Mouse (Mus musculus) right cerebral cortex, postnatal 36 days (tissue): ENCODE results near the gene Gm14327.
"Not testable (repeated sequence)": the region's sequence is repeated elsewhere in the genome, so short reads cannot be mapped to it uniquely, and the experiment has no call there.

ENCODE experiments used
- DNase-seq, 2 experiments: peaks; one replicate each; pipeline ENCODE4 v3.0.0; 2022; ENCODE audit warnings: low spot score in 2 of 2, mixed read lengths in 1 of 2

Gene Gm14327

DNA sequence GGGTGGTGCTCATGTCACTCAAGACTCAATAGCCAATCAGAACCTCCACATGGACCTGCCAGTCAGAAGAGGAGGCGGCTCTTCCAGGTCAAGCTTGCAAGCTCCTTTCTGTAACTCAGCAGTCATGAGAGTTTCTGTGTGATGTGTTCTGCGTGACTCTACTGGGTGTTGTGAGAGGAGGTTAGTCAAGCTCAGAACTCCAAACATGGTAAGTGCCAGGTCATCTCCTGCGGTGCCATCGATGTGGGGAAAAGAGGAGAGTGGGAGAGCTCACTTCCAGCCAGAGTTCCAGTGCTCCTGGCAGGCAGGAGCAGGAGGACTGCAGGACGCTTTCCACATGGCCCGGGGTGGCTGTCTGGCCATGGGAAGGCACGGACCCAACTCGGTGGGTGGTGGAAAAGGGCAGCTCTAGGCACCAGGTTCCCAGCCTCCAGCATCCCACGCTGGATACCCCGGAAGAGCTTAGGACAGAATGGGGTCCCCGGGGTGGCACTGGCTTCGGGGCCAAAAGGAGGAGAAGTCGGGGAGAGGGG is at the start of gene Gm14327:
Gene Gm14327 (plus strand): TSS at position 51 of the 533 bp plus-strand sequence.
- not testable (repeated sequence) for DNase-seq

DNA sequence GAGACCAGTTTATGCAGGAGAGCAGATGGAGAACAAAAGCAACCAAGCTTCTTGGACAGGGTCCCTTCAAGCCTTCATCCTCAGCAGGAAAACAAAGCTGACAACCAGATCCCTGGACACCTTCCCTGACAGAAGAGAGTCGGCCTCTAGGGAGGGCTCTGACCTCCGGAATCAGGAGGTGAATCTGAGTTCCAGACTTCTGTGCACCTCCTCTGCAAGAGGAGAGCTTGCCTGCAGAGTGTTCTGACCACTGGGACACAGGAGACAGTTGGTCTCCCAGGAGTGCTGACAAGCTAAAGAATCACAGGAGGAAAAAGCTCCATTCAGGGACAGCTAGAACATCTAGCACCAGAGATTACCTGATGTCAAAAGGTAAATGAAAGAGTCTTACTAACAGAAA is 34.6 kb upstream of the Gm14327 start:
- DNase-seq: not testable (repeated sequence)

DNA sequence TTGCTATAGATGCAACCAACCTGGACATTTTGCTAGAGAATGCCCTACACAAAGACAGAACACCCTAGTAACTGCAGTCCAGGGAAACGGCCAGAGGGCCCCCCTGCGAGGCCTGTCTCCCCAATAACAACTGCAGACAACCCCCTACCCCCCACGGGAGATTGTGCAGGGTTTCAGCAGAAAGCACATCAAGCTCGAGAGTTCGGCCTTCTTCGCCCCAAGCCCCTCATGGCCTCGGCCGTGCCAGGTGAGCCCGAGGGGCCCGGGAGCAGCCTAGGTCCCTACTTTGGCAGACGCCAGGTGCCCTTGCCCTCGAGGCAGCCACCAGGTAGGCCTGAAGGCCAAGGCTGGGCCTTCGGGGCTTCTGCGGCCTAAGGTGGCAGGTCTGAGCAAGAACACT is 9.2 kb upstream of the Gm14327 start:
- DNase-seq: not testable (repeated sequence)

DNA sequence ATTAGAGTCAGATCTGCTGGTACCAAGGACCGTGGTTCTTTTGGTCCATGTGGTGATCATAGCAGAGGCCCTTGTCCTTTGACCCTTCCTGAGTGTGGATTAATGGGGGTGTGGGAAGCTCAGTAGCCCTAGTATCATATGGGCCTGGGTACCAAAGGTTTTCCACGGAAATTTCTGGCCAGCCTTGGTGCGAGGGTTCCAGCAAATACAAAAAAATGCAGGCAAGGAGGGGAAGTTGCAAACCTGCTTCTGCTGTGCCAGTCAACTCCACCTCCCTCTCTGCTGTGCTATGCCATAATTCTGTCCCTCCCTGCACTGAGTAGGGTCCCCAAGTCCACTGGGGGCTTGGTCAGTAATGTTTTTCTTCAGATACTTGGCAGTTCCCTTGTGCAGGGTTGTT is 1.3 kb downstream of the Gm14327 start:
- not testable (repeated sequence) for DNase-seq

DNA sequence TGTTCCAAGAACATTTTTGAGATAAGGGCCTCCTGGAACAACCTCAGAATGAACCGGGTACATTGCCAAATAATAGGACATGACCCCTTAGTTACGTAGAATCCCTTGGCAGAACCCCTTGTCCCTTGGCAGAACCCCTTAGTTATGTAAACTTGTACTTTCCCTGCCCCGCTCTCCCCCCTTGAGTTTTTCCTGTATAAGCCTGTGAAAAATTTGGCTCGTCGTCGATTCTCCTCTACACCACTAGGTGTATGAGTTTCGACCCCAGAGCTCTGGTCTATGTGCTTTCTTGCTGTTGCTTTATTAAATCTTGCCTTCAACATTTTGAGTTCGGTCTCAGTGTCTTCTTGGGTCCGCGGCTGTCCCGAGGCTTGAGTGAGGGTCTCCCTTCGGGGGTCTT is 6.4 kb downstream of the Gm14327 start:
- DNase-seq: not testable (repeated sequence)

DNA sequence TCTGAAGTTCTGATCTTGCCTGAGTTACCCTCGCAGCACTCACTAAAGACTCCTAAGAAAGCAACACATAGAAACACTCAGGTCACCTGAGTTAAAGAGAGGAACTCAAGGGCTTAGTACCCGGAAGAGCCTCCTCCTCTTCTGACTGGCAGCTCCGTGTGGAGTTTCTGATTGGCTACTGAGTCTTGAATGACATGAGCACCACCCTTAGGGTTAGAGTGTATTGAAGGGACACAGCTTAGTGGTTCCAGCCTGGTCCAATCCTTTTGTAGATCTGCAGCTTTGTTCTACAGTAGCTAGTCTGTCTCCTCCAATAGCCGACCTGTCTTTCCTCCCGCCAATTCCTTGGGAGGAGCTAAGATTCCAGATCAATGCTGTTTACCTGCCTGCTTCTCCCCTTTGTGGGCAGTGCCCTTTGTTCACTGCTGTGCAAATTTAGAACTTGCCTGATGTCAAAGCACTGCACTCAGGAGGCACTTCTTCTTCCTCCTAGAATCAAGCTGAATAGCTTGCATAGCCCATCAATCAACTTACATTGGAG is 28.7 kb downstream of the Gm14327 start, which contains the start of gene Zfp972:
Gene Zfp972 (minus strand): TSS at position 51 of the 541 bp plus-strand sequence.
- DNase-seq: not testable (repeated sequence)
